Mouse (Mus musculus): Measurements from ENCODE around the gene Ttc30a2. TPM values are rescaled to one million over a fixed set of nuclear protein-coding genes. Genes with fewer than 3 reads are reported as not detected.
A peak's percentile ranks its signal among the peaks of the same experiment; 100 is the strongest.
"Not testable (repeated sequence)": the region's sequence is repeated elsewhere in the genome, so short reads cannot be mapped to it uniquely, and the experiment has no call there.

Gene Ttc30a2
- polyA plus RNA-seq, 1 experiment from 2014 or later, result 1.0 TPM

- Histone ChIP-seq H3K4me1 (replicated peaks) (peaks cover 63% of the 10 kb centered on the region), H3K9ac (no peak overlapping the region), H3K36me3 (no peaks in the 10 kb centered on the region), H3K9me3 (no peaks in the 10 kb centered on the region), H3K27ac (peak overlapping the region; percentile 91; the same call in 1 of the 2 replicates), H3K4me2 (no peak overlapping the region), H3K27me3 (no peaks in the 10 kb centered on the region), H3K4me3 (no peak overlapping the region)
- 49% methylated on average over 13 of the region's 13 CpGs for WGBS
- no peak for ATAC-seq (ENCODE audit: low FRiP score)
Measured at GRCm38 (mm10) chr2:75990885-75991539, 13.0 kb upstream of the Ttc30a2 start.

- no peak for ATAC-seq (ENCODE audit: low FRiP score)
- Histone ChIP-seq H3K4me1 (replicated peaks) (peaks cover 71% of the 10 kb centered on the region), H3K4me2 (no peak overlapping the region; the same call in 1 of the 2 replicates), H3K27ac (peak overlapping the region; percentile 91), H3K27me3 (no peaks in the 10 kb centered on the region), H3K4me3 (no peak overlapping the region), H3K36me3 (no peaks in the 10 kb centered on the region), H3K9ac (no peak overlapping the region), H3K9me3 (no peaks in the 10 kb centered on the region)
- 58% methylated on average over 4 of the region's 4 CpGs for WGBS
Measured at GRCm38 (mm10) chr2:75989694-75990093, 11.7 kb upstream of the Ttc30a2 start.

GRCm38 (mm10) chr2:75988779-75989363, 10.9 kb upstream of the Ttc30a2 start:
- peaks cover 71% of the 10 kb centered on the region for H3K4me1 ChIP-seq (replicated peaks)
- H3K27ac ChIP-seq, result peak overlapping the region; percentile 91
- peak overlapping the region; percentile 46 for H3K9ac ChIP-seq
- 21% methylated on average over 7 of the region's 7 CpGs for WGBS
- peak overlapping the region; percentile 36 for H3K4me2 ChIP-seq
- no peaks in the 10 kb centered on the region for H3K9me3 ChIP-seq
- ATAC-seq (ENCODE audit: low FRiP score), result peak; percentile 82
- no peaks in the 10 kb centered on the region for H3K36me3 ChIP-seq
- H3K27me3 ChIP-seq, result no peaks in the 10 kb centered on the region
- peak overlapping the region; percentile 12 for H3K4me3 ChIP-seq

GRCm38 (mm10) chr2:75988378-75988777, 10.4 kb upstream of the Ttc30a2 start:
- peak overlapping the region; percentile 46 for H3K9ac ChIP-seq
- H3K27me3 ChIP-seq, result no peaks in the 10 kb centered on the region
- H3K4me2 ChIP-seq, result peak overlapping the region; percentile 36
- H3K36me3 ChIP-seq, result no peaks in the 10 kb centered on the region
- WGBS, result 16% methylated on average over 4 of the region's 4 CpGs
- peak; percentile 76 for ATAC-seq (ENCODE audit: low FRiP score)
- H3K9me3 ChIP-seq, result no peaks in the 10 kb centered on the region
- peak overlapping the region; percentile 91 for H3K27ac ChIP-seq
- H3K4me3 ChIP-seq, result peak overlapping the region; percentile 12
- H3K4me1 ChIP-seq (replicated peaks), result peaks cover 67% of the 10 kb centered on the region

- no peak overlapping the region for H3K4me3 ChIP-seq
- H3K27ac ChIP-seq, result peak overlapping the region; percentile 91
- 68% methylated on average over 9 of the region's 9 CpGs for WGBS
- H3K4me2 ChIP-seq, result no peak overlapping the region
- no peaks in the 10 kb centered on the region for H3K36me3 ChIP-seq
- peaks cover 62% of the 10 kb centered on the region for H3K4me1 ChIP-seq (replicated peaks)
- ATAC-seq (ENCODE audit: low FRiP score), result no peak
- no peaks in the 10 kb centered on the region for H3K27me3 ChIP-seq
- H3K9ac ChIP-seq, result no peak overlapping the region
- no peaks in the 10 kb centered on the region for H3K9me3 ChIP-seq
Measured at GRCm38 (mm10) chr2:75987739-75988138, 9.8 kb upstream of the Ttc30a2 start.

GRCm38 (mm10) chr2:75985124-75985523, 7.2 kb upstream of the Ttc30a2 start:
- H3K9me3 ChIP-seq, result no peaks in the 10 kb centered on the region
- H3K27me3 ChIP-seq, result no peaks in the 10 kb centered on the region
- no peak overlapping the region for H3K4me3 ChIP-seq
- H3K9ac ChIP-seq, result no peak overlapping the region
- ATAC-seq (ENCODE audit: low FRiP score), result peak; percentile 19; the same call in 1 of the 2 replicates
- 5% methylated on average over 2 of the region's 2 CpGs for WGBS
- peaks cover 44% of the 10 kb centered on the region for H3K4me1 ChIP-seq (replicated peaks)
- H3K36me3 ChIP-seq, result no peaks in the 10 kb centered on the region
- H3K27ac ChIP-seq, result peak overlapping the region; percentile 69
- no peak overlapping the region; the same call in 1 of the 2 replicates for H3K4me2 ChIP-seq

- H3K27me3 ChIP-seq, result no peaks in the 10 kb centered on the region
- no peak overlapping the region for H3K4me2 ChIP-seq
- H3K9me3 ChIP-seq, result no peaks in the 10 kb centered on the region
- H3K27ac ChIP-seq, result 0 out of 2 replicates have a peak overlapping the region, but pooled peaks have one; percentile 13
- ATAC-seq (ENCODE audit: low FRiP score), result no peak
- WGBS, result 56% methylated on average over 3 of the region's 3 CpGs
- H3K9ac ChIP-seq, result no peak overlapping the region
- H3K36me3 ChIP-seq, result no peaks in the 10 kb centered on the region
- no peak overlapping the region for H3K4me3 ChIP-seq
- peaks cover 31% of the 10 kb centered on the region for H3K4me1 ChIP-seq (replicated peaks)
Measured at GRCm38 (mm10) chr2:75983847-75984246, 5.9 kb upstream of the Ttc30a2 start.

GRCm38 (mm10) chr2:75983091-75983490, 5.1 kb upstream of the Ttc30a2 start:
- no peak for ATAC-seq (ENCODE audit: low FRiP score)
- 97% methylated on average over 3 of the region's 3 CpGs for WGBS
- Histone ChIP-seq H3K9me3 (no peaks in the 10 kb centered on the region), H3K27me3 (no peaks in the 10 kb centered on the region), H3K36me3 (no peaks in the 10 kb centered on the region), H3K9ac (no peak overlapping the region), H3K27ac (no peak overlapping the region), H3K4me2 (no peak overlapping the region), H3K4me3 (no peak overlapping the region), H3K4me1 (replicated peaks) (peaks cover 24% of the 10 kb centered on the region)

GRCm38 (mm10) chr2:75982626-75983025, 4.7 kb upstream of the Ttc30a2 start:
- 99% methylated on average over 4 of the region's 4 CpGs for WGBS
- H3K27me3 ChIP-seq, result no peaks in the 10 kb centered on the region
- H3K9ac ChIP-seq, result no peak overlapping the region
- no peak overlapping the region for H3K4me3 ChIP-seq
- peaks cover 19% of the 10 kb centered on the region for H3K4me1 ChIP-seq (replicated peaks)
- no peak for ATAC-seq (ENCODE audit: low FRiP score)
- no peak overlapping the region for H3K27ac ChIP-seq
- no peaks in the 10 kb centered on the region for H3K9me3 ChIP-seq
- no peaks in the 10 kb centered on the region for H3K36me3 ChIP-seq
- H3K4me2 ChIP-seq, result no peak overlapping the region

GRCm38 (mm10) chr2:75981440-75982081, 3.6 kb upstream of the Ttc30a2 start, which contains the start of gene Ttc30a1:
Gene Ttc30a1, minus strand, starts transcription at chr2:75981967.
- peak within 1 kb of the TSS; percentile 46 for H3K4me3 ChIP-seq
- H3K9me3 ChIP-seq, H3K27ac ChIP-seq, H3K27me3 ChIP-seq, H3K36me3 ChIP-seq: not testable (repeated sequence)
- ATAC-seq (ENCODE audit: low FRiP score), result peak; percentile 76
- H3K4me1 ChIP-seq (replicated peaks), result peaks cover 12% of the 10 kb centered on the region
- WGBS, result 2% methylated on average over 33 of the region's 34 CpGs
- H3K4me2 ChIP-seq, result peak within 1 kb of the TSS; percentile 65
- H3K9ac ChIP-seq, result peak within 1 kb of the TSS; percentile 56; the same call in 1 of the 2 replicates

GRCm38 (mm10) chr2:75980933-75981439, 3.0 kb upstream of the Ttc30a2 start:
- H3K4me2 ChIP-seq, result peak overlapping the region; percentile 65
- WGBS, result 97% methylated on average over 13 of the region's 13 CpGs
- not testable (repeated sequence) for H3K4me1 ChIP-seq (replicated peaks); H3K9ac ChIP-seq; H3K36me3 ChIP-seq; H3K27me3 ChIP-seq; H3K27ac ChIP-seq; ATAC-seq (ENCODE audit: low FRiP score); H3K9me3 ChIP-seq
- H3K4me3 ChIP-seq, result peak overlapping the region; percentile 46

- WGBS, result 90% methylated on average over 2 of the region's 2 CpGs
Measured at GRCm38 (mm10) chr2:75976070-75976469, 1.9 kb downstream of the Ttc30a2 start.

More at GRCm38 (mm10) chr2:75976070-75976469, 1.9 kb downstream of the Ttc30a2 start:
- not testable (repeated sequence) for H3K9me3 ChIP-seq; H3K4me2 ChIP-seq; H3K9ac ChIP-seq; ATAC-seq (ENCODE audit: low FRiP score); H3K27me3 ChIP-seq; H3K36me3 ChIP-seq; H3K4me1 ChIP-seq (replicated peaks); H3K27ac ChIP-seq; H3K4me3 ChIP-seq
